Mouse (Mus musculus) thymus, postnatal 36 days (tissue): ENCODE results near the gene Nyap1.
A peak's percentile ranks its signal among the peaks of the same experiment; 100 is the strongest.

Experiments
- DNase-seq, 2 experiments: peaks; one replicate each; pipeline ENCODE4 v3.0.0; 2022; ENCODE audit warnings: mixed read lengths in 2 of 2

Nyap1 gene

GRCm38 (mm10) chr5:137744197-137744596 lies 2.8 kb upstream of the Nyap1 start:
- DNase-seq: no peak

- DNase-seq: no peak
Observed at GRCm38 (mm10) chr5:137742836-137743235, 1.4 kb upstream of the Nyap1 start.

DNA sequence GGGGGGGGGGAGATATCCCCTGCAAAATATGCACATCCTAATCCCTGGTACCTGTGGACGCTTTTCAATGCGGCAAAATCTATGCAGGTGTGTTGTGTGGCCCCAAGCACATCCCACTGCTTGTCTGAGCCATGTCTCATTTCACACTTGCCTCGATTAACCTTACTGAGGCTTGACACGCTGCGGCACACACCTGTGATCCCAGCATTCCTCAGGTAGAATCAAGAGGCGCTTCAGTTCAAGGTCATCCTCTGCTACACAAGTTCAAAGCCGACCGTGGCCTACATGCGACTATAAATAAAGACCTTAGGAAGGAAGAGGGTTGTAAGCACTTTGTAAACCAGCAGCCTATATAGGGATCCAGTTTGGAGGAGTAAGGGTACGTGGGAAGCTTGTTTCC lies 641 bp upstream of the Nyap1 start:
- no peak for DNase-seq

GRCm38 (mm10) chr5:137740506-137740905 lies 901 bp downstream of the Nyap1 start:
- no peak for DNase-seq

- peak in 1 of 2 experiments; percentile 53 for DNase-seq
Observed at GRCm38 (mm10) chr5:137739471-137739870, 1.9 kb downstream of the Nyap1 start.

- no peak for DNase-seq
Observed at GRCm38 (mm10) chr5:137738516-137738915, 2.9 kb downstream of the Nyap1 start.

DNA sequence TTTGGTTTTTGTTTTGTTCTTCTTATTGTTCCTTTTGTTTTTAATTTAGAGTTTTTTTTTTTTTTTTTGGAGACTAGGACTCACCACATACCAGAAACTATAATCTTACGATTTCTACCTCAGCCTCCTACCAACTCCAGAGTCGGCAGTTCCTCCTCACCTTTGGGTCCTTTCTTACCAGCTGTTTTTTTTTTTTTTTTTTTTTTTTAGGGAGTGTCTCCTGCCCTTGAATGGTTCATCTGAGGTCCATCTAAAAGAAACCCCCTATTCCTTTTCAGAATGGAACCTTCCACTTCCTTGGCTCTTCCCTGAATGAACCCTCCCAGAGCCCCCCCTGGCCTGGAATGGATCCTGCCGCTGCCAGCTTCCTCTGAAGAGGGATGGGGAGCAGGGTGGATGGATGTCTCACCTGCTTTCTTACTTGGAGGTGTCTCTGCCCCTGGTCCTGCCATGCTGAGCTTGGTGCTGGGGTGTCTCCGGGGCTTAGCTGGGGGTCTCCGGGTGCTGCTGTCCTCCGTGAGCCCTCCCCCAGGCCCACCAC lies 3.9 kb downstream of the Nyap1 start:
- DNase-seq: no peak

DNA sequence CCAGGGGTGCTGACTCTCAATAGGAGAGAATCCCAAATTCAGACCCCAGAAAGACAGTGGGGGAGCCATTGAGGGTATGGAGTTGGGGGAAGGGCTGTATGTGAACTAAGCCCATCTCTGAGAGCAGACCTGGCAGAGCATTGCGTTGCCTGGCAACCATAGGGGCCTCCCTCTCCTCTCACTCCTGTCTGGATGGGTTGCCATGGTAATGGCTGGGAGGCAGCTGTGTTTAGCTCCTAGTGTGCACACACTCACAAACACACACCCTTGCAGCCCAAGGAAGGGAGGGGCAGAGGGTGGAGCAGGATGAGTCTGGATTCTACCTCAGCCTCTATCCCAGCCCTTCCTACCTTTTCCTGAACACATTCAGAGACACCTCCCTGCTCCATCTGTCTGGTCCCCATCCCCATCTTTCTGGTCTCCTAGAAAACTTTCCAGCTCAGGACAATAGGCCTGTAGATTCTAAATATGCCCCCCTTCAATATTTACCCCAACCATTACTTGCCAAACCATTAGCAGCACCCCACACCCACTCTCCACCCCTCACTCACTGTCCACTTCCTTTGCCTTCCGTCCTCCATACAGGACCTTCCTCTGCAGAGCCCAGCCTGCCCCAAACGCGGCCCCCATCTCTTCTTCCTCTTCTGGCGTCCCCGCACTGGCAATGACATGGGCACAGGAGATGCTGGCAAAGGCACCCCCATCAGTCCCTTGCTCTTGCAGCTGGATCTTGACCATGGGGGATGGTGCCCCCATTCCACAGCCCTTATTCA lies 6.9 kb downstream of the Nyap1 start:
- DNase-seq: peak in 1 of 2 experiments; percentile 26

DNA sequence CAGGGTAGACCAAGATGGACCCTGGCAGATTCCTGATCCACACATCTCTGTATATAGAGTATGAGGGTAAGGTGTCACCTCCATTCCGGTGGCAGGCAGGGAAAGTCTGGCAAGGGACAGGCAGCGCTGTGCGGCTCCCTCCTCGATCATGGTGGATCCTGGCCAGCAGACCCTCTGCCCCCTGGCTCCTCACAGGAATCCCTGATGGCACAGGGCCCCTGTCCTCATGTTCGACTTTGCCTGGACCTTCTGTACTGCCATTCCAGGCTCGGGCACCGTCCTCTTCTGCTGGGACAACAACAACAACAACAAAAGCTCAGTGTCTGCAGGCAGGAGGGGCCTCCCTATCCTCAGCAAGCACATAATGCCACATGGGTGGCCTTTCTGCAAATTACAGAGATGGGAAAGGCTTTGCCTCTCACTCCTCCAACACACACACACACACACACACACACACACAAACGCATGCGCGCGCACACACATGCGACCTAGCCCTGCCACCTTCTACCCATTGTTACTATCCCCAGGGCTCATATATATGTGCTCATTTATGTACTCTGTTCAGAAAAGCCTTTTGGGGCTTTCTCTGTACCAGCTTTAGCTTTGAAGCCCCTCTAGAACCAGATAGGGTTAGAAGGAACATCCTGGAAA lies 7.6 kb downstream of the Nyap1 start:
- no peak for DNase-seq

GRCm38 (mm10) chr5:137726767-137727166 lies 14.6 kb downstream of the Nyap1 start:
- DNase-seq: no peak

GRCm38 (mm10) chr5:137723840-137724239 lies 17.6 kb downstream of the Nyap1 start:
- DNase-seq: no peak

GRCm38 (mm10) chr5:137720558-137721164 lies 20.7 kb downstream of the Nyap1 start:
- peak; percentile 72 to 84 for DNase-seq

DNA sequence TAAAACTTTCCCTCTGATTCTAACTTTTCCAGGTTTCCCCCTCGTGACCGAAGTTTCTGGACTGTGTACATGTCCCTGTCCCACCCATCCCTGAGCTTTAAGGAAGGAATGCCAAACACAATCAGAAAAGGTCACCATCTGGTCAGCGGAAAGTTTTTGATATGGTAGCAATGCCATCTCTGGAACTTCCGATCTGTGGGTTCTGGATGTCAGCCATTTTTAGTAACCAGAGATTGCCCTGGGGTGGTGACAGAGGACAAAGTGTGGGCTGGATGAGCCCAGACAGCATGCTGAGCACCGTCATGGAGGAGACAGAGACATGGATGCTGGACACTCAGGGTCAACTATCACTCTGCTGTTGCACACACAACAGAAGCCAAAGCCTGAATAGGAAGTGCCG lies 22.3 kb downstream of the Nyap1 start:
- DNase-seq: no peak

DNA sequence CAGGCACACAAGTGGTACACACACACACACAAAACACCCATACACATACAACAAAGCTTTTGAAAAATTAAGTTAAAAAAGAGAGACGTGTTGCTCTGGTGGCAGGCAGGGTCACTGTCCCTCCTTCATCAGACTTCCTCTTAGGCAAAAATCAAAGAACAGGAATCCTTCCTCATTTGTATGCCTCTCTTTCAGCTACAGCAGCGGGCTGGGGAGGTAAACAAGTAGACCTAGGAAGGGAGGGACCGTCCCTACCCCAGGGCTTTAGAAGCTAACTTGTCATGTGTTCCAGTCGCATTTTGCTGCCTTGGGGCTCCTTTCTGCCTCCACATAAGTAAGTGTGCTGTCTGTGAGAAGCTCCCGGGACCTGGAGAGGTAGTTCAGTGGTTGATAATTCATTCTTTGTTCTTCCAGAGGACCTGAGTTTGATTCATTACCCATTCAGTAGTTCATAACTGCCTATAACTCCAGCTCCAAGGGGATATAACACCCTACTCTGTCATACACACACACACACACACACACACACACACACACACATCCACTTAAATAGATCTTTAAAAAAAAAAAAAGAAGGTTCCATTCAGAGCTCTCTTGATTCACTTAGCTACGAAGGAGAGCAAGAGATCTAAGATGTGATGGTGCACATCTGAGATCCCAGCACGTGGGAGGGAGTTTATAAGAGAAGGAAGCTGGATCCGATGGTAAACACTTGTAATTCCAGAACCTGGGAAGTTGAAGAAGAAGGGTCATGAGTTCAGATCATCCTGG lies 23.2 kb downstream of the Nyap1 start:
- DNase-seq: no peak

- DNase-seq: no peak
Observed at GRCm38 (mm10) chr5:137715685-137716084, 25.7 kb downstream of the Nyap1 start.

GRCm38 (mm10) chr5:137713454-137713853 lies 28.0 kb downstream of the Nyap1 start:
- no peak for DNase-seq

GRCm38 (mm10) chr5:137706913-137707633 lies 34.3 kb downstream of the Nyap1 start:
- DNase-seq: peak; percentile 82 to 88

DNA sequence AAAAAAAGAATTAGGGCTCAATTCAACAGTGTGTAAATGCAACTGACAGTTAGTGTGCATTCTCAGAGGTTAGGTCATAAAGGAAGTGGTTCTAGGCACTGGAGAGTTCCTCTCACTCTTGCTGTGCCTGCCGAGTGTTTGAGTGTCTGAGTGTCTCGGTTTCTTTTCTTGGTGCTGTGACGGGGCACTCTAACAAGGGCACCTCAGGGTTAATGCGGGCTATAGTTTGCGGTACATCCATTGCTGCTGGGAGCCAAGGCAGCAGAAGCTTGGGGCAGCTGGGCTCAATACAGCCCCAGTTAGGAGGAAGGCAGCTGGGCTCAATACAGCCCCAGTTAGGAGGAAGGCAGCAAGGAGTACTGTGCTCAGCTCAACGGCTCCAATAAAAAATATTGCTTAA lies 36.2 kb downstream of the Nyap1 start:
- peak; percentile 62 to 71 for DNase-seq

- no peak for DNase-seq
Observed at GRCm38 (mm10) chr5:137699850-137700249, 41.6 kb downstream of the Nyap1 start.

DNA sequence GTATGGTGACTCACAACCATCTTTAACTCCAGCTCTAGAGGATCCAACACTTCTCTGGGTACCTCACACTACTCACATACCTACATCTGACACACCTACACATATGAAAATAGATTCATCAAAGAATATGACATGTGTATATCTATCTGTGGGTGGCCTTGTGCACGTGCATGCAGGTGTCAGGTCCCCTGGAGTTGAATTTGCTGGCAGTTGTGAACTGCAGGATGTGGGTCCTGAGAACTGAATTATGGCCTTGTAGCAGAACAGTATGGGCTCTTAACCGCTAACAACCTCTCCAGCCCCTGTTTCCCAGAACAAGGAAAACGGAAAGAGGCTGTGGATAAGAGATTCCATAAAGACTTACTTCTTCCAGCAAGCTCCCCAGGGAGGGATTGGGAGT lies 42.3 kb downstream of the Nyap1 start:
- peak in 1 of 2 experiments; percentile 65 for DNase-seq

- no peak for DNase-seq
Observed at GRCm38 (mm10) chr5:137695930-137696329, 45.5 kb downstream of the Nyap1 start.

- no peak for DNase-seq
Observed at GRCm38 (mm10) chr5:137694796-137695195, 46.6 kb downstream of the Nyap1 start.
